Mouse (Mus musculus): ENCODE measurements around the gene Zfp523.

DNA sequence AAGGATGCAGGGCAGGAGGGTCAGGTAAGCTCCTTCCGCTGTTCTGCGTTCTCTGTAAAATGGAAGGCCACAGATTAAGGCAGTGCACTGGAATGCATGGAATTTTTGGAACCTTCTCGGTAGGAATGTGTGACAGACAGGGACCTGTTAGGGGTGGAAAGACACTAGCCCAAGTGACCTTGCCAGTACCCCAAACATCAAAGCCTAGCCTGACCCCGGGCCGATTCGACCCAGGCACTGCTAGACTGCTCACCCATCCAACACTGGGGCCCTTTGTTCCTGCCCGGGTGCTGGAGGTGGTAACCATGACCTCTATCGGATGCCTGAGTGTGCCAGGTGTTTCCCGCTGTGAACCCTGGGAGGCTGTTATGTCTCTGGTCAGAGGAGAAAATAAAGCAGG lies 38.2 kb upstream of the Zfp523 start:
- TF ChIP-seq CTCF (IDR thresholded peaks at IDR 0.05; ENCODE audit: low read depth) (no peak), EP300 (IDR thresholded peaks at IDR 0.05; ENCODE audit: low read depth) (no peak)

Measured in heart, postnatal 0 days (tissue).